Mouse (Mus musculus) neural tube, embryonic 14.5 days (tissue): ENCODE measurements at regions not wholly inside any gene's neighbourhood (a gene's known extent, or its start where the extent isn't known, plus 50 kb on each side); places are given as distances from the start of the nearest gene placed in this dataset.

ENCODE experiments used
- ATAC-seq: fragments of 200-750 bp; cut with Nextera tagmentation; 2 replicates; pipeline ENCODE4 v1.8.0; 2017; ENCODE audit warnings: low read depth, mild to moderate bottlenecking, moderate TSS enrichment, moderate library complexity
- H3K27ac ChIP-seq: fragments of 300-500 bp; sonication (generic); 2 replicates; pipeline ENCODE4 v1.5.1; 2014; ENCODE audit warnings: low read depth, mild to moderate bottlenecking, control low read depth, low read length, moderate library complexity, mixed read lengths
- H3K27me3 ChIP-seq: fragments of 300-500 bp; sonication (generic); 2 replicates; pipeline ENCODE4 v1.6.1; 2014; ENCODE audit warnings: low read length; ENCODE audit not compliant: control insufficient read depth, insufficient read depth
- H3K36me3 ChIP-seq: fragments of 300-500 bp; sonication (generic); 2 replicates; pipeline ENCODE4 v1.6.1; 2014; ENCODE audit warnings: low read length, mixed read lengths; ENCODE audit not compliant: control insufficient read depth, insufficient read depth
- H3K4me1 ChIP-seq: fragments of 300-500 bp; sonication (generic); 2 replicates; pipeline ENCODE4 v1.6.1; 2014; ENCODE audit warnings: low read length; ENCODE audit not compliant: control insufficient read depth, insufficient read depth
- H3K4me2 ChIP-seq: fragments of 300-500 bp; sonication (generic); 2 replicates; pipeline ENCODE4 v1.6.1; 2014; ENCODE audit warnings: mild to moderate bottlenecking, low read depth, low read length, control low read depth
- H3K4me3 ChIP-seq: fragments of 300-500 bp; sonication (generic); 2 replicates; pipeline ENCODE4 v1.5.1; 2014; ENCODE audit warnings: low read depth, low read length, control low read depth, mixed read lengths
- H3K9ac ChIP-seq: fragments of 300-500 bp; sonication (generic); replicated peaks from 2 replicates; pipeline ENCODE4 v1.6.1; 2014; ENCODE audit warnings: low read depth, mild to moderate bottlenecking, control low read depth, low read length, mixed read lengths
- H3K9me3 ChIP-seq: fragments of 300-500 bp; sonication (generic); 2 replicates; pipeline ENCODE4 v1.6.1; 2016; ENCODE audit warnings: low read length; ENCODE audit not compliant: control insufficient read depth
- WGBS: fragments of 180-500 bp; shearing (Covaris S2); extraction: QIAGEN DNeasy Blood & Tissue Kit; methylation state at CpG from one replicate; pipeline ENCODE4 v1.1.7; 2014; 5-methylcytosine and 5-hydroxymethylcytosine counted together

DNA sequence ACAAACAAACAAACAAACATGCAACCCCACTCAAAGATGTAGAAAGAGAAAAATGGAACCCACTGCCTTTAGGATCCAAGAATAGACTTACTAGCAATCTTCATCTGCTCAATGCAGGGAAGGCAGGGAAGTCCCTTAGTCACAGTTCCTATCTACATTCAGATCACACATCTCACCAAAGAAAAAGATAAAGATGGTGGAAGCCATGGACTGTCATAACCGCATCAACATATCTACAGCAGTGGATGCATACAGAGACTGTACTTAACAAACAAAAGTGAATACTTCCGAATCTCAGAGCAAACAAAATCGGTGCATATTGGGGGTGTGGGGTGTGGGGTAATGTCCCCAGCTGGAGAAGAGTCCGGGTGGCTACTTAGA, 97.7 kb upstream of the Max start:
- Histone ChIP-seq H3K36me3 (no peaks in the 10 kb centered on the region), H3K27me3 (no peaks in the 10 kb centered on the region), H3K4me3 (no peak overlapping the region), H3K9me3 (no peaks in the 10 kb centered on the region), H3K27ac (no peak overlapping the region), H3K9ac (no peak overlapping the region), H3K4me2 (no peak overlapping the region), H3K4me1 (no peaks in the 10 kb centered on the region)
- ATAC-seq = no peak
- WGBS = 95% methylated on average over 4 of the region's 4 CpGs

DNA sequence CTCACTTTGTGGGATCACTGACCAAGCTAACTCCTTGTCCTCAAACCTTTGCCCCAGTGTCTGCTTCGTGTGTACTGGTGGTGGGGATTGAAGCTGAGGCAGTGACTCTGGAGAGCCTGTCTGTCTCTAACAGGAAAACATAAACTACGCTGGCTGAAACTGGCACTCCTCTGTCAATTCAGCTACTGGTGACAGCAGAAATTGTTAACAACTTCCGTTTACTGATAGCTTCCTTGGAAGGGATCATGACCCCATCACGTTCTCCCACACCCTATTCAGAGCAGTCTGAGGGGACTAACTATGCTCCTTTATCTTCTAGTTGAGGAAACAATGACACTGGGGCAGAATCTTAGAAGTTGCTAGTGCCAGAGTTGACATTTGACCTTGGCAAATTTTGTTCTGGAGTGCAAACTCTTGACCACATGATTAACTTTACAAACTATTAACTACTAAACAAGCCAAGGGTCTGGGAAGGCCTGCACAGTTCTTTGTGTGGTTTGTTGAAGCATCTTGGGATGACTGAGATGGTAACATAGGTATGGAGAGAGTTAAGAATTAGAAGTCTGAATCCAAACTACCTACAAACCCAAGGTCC, 96.7 kb upstream of the Max start:
- H3K27ac ChIP-seq = no peak overlapping the region
- no peak for ATAC-seq
- H3K27me3 ChIP-seq = no peaks in the 10 kb centered on the region
- 52% methylated on average over 4 of the region's 4 CpGs for WGBS
- no peaks in the 10 kb centered on the region for H3K9me3 ChIP-seq
- no peaks in the 10 kb centered on the region for H3K36me3 ChIP-seq
- no peak overlapping the region for H3K4me3 ChIP-seq
- no peak overlapping the region for H3K9ac ChIP-seq
- H3K4me1 ChIP-seq = no peaks in the 10 kb centered on the region
- no peak overlapping the region for H3K4me2 ChIP-seq

DNA sequence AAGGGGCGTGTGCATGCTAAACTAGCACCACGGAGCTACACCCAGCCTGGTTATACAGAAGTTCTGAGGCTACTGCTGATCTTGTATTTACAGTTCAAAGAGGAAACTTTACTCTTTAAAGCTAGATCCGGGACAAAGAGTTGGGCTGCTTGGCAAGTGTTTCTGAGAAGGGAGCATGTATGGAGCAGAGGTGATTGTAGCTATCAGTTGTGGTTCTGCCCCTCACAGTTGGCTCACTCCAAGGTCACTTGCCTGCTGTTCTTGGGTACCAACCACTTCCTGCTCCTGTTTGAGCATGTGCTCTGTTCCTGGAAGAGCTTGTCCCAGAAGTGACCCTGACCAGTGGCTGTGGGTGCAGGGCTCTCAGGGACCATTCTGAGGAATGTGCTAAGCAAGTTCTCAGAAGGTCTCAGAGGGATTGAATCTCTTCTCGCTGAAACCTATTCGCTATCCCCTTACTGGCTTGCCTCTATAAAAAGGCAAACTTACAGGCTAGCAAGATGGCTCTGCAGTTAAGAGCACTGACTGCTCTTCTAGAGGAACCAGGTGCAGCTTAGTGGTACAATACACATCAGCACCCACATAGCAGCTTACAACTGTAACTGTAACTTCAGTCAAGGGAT, 94.9 kb upstream of the Max start:
- no peak for ATAC-seq
- no peaks in the 10 kb centered on the region for H3K4me1 ChIP-seq
- no peaks in the 10 kb centered on the region for H3K9me3 ChIP-seq
- H3K27ac ChIP-seq = no peak overlapping the region
- 75% methylated on average over 5 of the region's 5 CpGs for WGBS
- no peak overlapping the region for H3K4me3 ChIP-seq
- H3K27me3 ChIP-seq = no peaks in the 10 kb centered on the region
- H3K4me2 ChIP-seq = no peak overlapping the region
- no peak overlapping the region for H3K9ac ChIP-seq
- no peaks in the 10 kb centered on the region for H3K36me3 ChIP-seq

DNA sequence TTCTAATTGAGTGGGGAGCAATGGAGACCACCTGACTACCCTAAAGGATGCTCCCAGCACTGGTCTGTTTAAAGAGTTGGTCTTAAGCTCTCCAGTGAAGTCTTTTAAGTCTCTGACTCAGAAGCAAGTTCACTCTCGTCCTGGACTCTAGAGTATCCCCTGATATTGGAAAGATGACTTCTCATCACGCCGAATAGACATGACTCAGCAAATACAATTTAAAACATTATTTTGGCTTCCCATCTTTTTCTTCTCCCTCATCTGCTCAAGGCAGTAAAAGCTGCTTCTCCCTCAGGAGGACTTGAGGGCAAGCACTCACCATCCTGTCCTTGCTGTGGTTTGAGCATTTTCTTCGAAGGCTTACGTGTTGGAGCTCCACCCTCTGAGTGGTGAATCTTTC, 92.7 kb upstream of the Max start:
- no peak overlapping the region for H3K4me3 ChIP-seq
- no peaks in the 10 kb centered on the region for H3K36me3 ChIP-seq
- no peak overlapping the region for H3K27ac ChIP-seq
- no peak overlapping the region for H3K9ac ChIP-seq
- no peak for ATAC-seq
- no peaks in the 10 kb centered on the region for H3K9me3 ChIP-seq
- WGBS = 85% methylated on average over 5 of the region's 5 CpGs
- no peaks in the 10 kb centered on the region for H3K4me1 ChIP-seq
- no peaks in the 10 kb centered on the region for H3K27me3 ChIP-seq
- H3K4me2 ChIP-seq = no peak overlapping the region

DNA sequence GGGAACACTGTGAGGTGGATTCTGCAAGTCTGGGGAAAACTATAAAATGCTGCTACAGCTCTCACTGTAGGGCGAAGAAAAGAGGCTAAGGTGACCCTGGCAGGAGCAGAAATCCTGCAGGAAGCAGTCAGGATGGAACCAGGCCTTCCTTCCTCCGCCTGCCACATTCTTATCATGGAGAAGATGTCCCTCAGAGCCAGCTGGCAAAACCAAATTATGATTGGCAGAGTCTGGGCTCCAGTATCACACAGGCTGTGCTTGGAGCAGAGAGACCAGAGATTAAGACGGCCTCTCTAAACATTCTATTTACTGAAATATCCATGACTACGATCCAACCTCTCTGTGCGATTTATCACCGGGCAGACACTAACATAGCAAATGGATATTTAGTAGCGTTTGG, 92.2 kb upstream of the Max start:
- Histone ChIP-seq H3K4me1 (no peaks in the 10 kb centered on the region), H3K9me3 (no peaks in the 10 kb centered on the region), H3K4me2 (no peak overlapping the region), H3K36me3 (no peaks in the 10 kb centered on the region), H3K4me3 (no peak overlapping the region), H3K9ac (no peak overlapping the region), H3K27ac (no peak overlapping the region), H3K27me3 (no peaks in the 10 kb centered on the region)
- ATAC-seq = no peak
- WGBS = 93% methylated on average over 7 of the region's 7 CpGs

DNA sequence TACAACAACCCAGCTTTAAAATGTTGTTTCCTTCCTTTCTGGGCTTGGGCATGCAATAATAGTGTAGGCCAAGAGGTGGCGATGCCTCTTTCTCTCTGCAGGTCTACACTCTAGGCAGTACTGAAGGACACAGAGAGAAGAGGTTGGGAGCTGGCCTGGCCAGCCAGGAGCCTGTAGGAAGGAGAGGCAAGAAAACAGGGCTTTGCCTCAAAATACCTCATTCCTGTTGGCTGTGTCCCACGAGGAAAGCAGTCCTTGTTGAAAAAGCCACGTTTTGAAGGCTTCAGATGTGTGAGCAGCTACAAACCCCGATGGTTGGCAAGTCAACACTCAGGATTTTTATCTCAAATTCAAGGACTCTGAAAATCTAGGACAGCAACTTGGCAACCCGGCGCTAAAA, 90.9 kb upstream of the Max start:
- WGBS = 75% methylated on average over 6 of the region's 6 CpGs

DNA sequence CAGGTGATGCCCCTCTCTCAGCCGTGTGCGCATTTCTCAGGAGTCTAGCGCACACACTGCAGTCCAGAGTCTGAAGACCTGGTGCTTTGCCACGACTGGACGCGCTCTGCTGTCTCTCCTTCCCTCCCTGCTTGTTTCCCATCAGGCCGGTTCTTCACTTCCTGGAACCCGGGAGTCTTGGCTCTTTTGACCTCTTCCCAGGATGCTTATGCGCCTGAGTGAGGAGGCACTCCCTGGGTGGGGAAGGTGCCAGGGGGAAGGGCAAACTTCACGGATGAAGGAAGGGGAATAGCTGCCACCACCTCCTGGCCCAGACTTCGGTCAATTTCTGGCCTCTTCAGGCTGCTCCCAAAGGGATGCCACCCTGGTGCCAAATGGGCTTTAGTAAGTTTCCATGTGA, 86.4 kb upstream of the Max start:
- 63% methylated on average over 11 of the region's 11 CpGs for WGBS
- Histone ChIP-seq H3K36me3 (no peaks in the 10 kb centered on the region), H3K27me3 (no peaks in the 10 kb centered on the region), H3K4me1 (no peaks in the 10 kb centered on the region), H3K27ac (no peak overlapping the region), H3K9me3 (no peaks in the 10 kb centered on the region), H3K4me3 (no peak overlapping the region), H3K4me2 (no peak overlapping the region), H3K9ac (no peak overlapping the region)
- no peak for ATAC-seq

More for the DNA sequence above, 90.9 kb upstream of the Max start:
- Histone ChIP-seq H3K4me2 (no peak overlapping the region), H3K4me3 (no peak overlapping the region), H3K9ac (no peak overlapping the region), H3K27ac (no peak overlapping the region), H3K4me1 (no peaks in the 10 kb centered on the region), H3K9me3 (no peaks in the 10 kb centered on the region), H3K27me3 (no peaks in the 10 kb centered on the region), H3K36me3 (no peaks in the 10 kb centered on the region)
- ATAC-seq = no peak

DNA sequence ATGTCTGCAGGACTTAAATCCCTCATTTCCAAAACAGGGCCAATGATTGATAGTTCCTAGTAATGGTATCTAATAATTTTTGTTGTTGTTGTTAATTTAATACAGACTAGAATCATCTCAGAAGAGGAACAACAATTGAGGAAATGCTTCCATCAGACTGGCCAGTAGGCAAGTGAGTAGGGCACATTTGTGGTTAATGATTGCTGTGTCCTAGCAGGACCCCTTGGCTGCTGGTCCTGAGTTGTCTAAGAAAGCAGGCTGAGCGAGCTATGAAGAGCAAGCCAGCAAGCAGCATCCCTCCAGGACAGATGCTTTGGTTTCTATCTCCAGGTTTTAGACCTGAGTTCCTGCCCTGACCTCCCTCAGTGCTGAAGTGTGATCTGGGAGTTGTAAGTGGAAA, 85.3 kb upstream of the Max start:
- WGBS = 83% methylated on average over 1 of the region's 1 CpGs
- H3K27me3 ChIP-seq = no peaks in the 10 kb centered on the region
- ATAC-seq = no peak
- H3K4me1 ChIP-seq = no peaks in the 10 kb centered on the region
- no peak overlapping the region for H3K9ac ChIP-seq
- H3K4me2 ChIP-seq = no peak overlapping the region
- no peak overlapping the region for H3K4me3 ChIP-seq
- no peaks in the 10 kb centered on the region for H3K9me3 ChIP-seq
- no peaks in the 10 kb centered on the region for H3K36me3 ChIP-seq
- H3K27ac ChIP-seq = no peak overlapping the region

DNA sequence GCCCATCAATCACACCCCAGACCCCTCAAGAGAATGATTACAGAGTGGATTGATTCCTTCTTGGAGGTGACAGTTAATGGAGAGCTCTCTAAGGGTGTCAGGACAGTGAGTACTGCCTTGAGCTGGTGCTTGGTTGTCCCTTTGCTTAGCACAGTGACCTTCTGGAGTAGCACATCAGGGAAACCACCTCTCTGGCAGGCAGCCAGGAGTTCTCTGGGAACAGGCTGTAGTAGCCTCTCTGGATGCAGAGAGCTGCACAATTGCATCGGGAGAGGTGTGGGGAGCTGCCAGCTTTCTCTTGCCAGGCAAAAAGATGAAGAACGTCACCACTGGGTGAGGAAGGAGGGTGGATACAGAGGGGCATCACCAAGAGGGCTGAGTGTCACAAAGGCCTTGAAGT, 84.0 kb upstream of the Max start:
- no peak overlapping the region for H3K4me3 ChIP-seq
- no peak overlapping the region for H3K9ac ChIP-seq
- peak; percentile 28; the same call in 1 of the 2 replicates for ATAC-seq
- no peaks in the 10 kb centered on the region for H3K36me3 ChIP-seq
- H3K4me1 ChIP-seq = no peaks in the 10 kb centered on the region
- no peak overlapping the region for H3K27ac ChIP-seq
- H3K27me3 ChIP-seq = no peaks in the 10 kb centered on the region
- WGBS = 44% methylated on average over 2 of the region's 2 CpGs
- no peak overlapping the region for H3K4me2 ChIP-seq
- no peaks in the 10 kb centered on the region for H3K9me3 ChIP-seq
